Mouse (Mus musculus) left cerebral cortex, postnatal 36 days (tissue): Measurements from ENCODE around the gene Prx. TPM values are rescaled to one million over a fixed set of nuclear protein-coding genes. Genes with fewer than 3 reads are reported as not detected.
A peak's percentile ranks its signal among the peaks of the same experiment; 100 is the strongest.
"Not testable (repeated sequence)": the region's sequence is repeated elsewhere in the genome, so short reads cannot be mapped to it uniquely, and the experiment has no call there.

Source experiments
- DNase-seq, 2 experiments: peaks; one replicate each; pipeline ENCODE4 v3.0.0; 2021 to 2022; ENCODE audit warnings: low spot score in 2 of 2, mixed read lengths in 1 of 2
- intact Hi-C: fragments of 180-260 bp; cut with DNase I; formaldehyde crosslinking; loops from one replicate; pipeline ENCODE4 v1.15.1; 2025
- total RNA-seq, 2 experiments: library from RNA; stranded (reverse); gene quantifications; 2 replicates each; pipeline ENCODE4 v1.2.3; 2021

The Prx gene
- total RNA-seq, 2 experiments from 2014 or later, result 0.25 to 0.48 TPM

DNA sequence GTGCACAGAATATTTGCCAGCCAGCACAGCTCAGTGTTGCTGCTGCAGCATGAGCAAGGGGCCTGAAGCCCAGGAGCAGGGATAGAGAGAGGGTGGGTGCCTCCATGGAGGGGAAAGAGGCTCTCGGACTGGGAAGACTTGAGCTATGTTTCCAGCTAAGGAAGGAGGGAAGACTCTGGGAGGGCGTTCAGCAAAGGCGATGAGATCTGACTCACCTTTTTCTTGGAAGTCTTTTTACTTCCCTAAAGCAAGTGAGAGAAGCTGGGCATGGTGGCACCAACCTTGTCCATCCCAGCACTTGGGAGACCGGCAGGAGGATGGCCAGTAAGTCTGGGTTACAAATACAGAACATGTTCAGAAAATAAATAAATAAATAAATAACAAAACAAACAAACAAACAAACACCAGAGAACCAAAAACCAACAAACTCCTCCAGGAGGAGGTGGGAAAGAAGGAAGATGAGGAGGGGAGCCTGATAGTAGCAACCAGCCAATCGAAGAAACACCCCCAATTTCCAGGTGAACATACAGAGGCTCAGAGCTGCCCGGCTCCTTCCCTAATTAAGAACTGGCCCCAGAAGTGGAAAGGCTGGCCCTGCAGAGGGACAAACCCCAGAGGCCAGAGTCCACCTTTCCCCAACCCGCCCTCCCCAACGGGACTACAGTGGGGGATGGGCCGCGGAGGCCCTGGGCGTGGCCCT, 18.0 kb upstream of the Prx start:
- intact Hi-C loops, result loop anchor here (10.0 kb wide), 1 partner anchor 146 kb away; the partner anchor contains the start of gene Ltbp4
- no peak for DNase-seq

DNA sequence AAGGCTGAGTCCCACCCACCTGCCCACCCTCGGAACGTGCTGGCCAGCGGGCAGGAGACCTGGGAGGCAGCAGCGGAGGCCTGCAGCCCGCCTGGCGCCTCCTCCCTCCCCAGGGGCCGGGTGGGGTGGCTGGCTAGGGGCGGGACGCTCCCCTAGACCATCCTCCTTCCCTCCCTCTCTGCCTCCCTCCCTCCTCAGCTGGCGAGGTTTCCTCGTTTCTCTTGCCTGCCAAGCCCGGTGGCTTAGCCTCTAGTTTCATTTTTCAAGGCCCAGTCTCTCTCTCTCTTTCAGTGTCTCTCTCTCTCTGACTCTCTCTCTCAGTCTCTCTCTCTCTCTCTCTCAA, 17.5 kb upstream of the Prx start:
- DNase-seq, result peak; percentile 67 to 69

DNA sequence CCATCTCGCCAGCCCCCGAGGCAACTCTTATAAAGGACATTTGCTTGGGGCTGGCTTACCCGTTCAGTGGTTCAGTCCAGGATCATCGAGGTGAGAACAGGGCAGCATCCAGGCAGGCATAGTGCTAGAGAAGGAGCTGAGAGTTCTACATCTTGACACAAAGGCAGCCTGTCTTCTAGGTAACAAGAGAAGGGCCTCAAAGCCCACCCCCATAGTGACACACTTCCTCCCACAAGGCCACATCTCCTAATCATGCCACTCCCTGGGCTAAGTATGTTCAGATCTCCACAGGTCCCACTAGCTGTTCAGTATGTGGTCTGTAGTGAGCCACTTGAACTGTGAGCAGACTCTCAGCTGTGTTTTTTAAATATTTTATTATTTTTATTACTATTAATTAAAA, 15.3 kb upstream of the Prx start:
- DNase-seq, result no peak
- intact Hi-C loops, result loop anchor here (10.0 kb wide), 1 partner anchor 149 kb away; the partner anchor contains the start of gene Ltbp4

More for the DNA sequence above, 17.5 kb upstream of the Prx start:
- intact Hi-C loops, result loop anchor here (10.0 kb wide), 1 partner anchor 147 kb away; the partner anchor contains the start of gene Ltbp4

DNA sequence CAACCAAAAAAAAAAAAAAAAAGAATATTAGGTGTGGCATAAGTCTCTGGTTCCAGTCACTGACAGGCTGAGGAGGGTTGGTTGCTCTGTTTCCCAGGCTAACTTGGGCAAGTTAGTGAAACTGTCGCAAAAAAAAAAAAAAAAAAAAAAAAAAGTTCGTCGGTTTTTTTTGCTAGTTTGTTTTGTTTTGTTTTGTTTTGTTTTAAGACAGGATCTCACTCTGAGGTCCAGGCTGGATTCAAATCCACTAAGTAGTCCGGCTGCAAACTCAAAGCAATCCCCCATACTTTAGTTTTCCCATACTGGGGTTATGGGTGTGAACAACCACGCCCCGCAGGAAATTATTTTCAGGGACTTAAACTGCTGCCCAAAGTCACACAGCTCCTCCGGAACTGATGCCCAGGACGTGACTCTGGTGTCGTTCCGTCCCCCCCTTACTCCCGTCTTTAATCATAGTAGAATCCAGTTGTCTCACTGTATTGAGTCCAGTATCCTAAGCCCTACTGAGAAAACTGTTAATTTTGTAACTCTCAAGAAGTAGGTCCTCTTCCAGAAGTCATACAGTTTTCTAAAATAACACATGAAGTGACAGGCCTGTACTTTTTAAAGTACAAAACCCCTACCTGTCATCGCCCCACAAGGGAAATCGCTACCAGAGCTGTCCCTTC, 12.9 kb upstream of the Prx start:
- intact Hi-C loops, result loop anchor here (2.0 to 10.0 kb wide), 2 partner anchors 39 to 151 kb away; partner anchors contain the start of genes Blvrb, Ltbp4 and Sptbn4
- peak in 1 of 2 experiments; percentile 8 for DNase-seq

DNA sequence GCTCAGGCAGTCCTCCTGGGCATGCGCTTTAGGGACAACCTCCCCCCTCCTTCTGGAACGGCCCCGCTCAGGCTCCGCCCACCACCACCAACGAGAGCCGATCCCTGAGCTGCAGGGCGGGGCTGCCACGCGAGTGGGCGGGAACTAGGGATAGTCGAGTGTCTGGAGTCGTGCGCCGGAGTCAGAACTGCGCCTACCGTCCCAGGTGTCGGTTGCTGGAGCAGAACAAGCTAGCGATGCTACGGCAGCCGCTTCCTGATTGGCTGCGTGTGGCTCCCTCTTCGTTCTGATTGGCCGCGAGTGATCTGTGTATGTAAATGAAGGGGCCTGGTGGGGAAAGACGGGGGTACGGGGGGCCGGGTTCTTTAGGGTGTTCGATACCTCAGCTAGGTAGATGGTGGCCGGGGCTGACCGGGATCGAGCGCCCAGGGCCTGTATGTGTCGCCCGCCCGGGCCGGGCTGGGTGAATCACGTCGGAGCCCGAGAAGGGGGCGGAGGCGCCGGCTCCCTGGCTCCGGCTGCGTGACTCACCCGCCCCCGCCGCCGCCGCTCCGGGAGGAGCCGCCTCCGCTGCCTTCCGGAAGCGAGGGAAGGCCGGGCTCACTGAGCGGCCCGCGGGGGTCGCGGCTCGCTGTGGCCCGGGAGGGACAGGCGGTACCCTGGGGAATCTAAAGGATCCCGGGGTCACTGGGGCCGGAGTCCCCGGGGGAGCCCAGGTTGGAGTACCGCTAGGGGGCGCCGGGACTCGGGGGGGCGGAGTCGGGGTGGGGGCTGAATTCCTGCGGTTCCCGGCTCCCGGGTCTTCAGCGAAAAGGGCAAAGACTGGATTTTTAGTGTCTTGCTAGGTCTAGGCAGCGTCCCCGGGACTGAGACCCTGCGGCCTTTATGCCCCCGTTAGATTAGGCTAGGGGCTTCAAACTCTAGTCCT, 12.1 kb upstream of the Prx start, which contains the start of gene Sertad1:
Gene Sertad1 (plus strand): TSS at position 141 of the 928 bp plus-strand sequence.
- intact Hi-C loops, result loop anchor here (2.0 to 10.0 kb wide), 2 partner anchors 40 to 152 kb away; partner anchors contain the start of genes Blvrb, Ltbp4 and Sptbn4
- DNase-seq, result peak; percentile 100

DNA sequence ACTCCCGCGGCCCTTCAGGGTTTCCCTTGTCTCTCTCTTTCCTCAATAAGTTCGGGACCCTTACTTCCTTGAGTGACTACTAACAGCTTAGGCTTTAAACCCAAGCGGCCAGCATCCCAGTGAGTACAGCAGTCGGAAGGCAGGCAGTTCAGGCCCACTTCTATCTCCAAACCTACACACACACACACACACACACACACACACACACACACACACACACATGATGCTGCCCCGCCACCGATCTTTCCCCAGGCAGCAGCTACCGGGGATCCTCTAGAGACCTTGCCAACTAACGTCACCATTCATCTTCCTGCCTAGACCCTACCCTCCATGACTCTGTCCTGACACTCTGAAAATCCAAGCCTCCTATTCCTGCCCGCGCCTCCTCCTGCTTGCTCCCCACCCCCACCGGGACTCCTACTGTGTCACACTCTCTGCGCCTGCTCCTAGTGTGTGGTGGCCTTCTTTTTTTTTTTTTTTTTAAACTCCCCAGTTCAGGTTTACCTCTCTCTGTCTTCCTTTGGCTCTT, 11.3 kb upstream of the Prx start:
- intact Hi-C loops, result loop anchor here (2.0 to 10.0 kb wide), 2 partner anchors 41 to 153 kb away; partner anchors contain the start of genes Blvrb, Ltbp4 and Sptbn4
- peak; percentile 59 to 64 for DNase-seq

DNA sequence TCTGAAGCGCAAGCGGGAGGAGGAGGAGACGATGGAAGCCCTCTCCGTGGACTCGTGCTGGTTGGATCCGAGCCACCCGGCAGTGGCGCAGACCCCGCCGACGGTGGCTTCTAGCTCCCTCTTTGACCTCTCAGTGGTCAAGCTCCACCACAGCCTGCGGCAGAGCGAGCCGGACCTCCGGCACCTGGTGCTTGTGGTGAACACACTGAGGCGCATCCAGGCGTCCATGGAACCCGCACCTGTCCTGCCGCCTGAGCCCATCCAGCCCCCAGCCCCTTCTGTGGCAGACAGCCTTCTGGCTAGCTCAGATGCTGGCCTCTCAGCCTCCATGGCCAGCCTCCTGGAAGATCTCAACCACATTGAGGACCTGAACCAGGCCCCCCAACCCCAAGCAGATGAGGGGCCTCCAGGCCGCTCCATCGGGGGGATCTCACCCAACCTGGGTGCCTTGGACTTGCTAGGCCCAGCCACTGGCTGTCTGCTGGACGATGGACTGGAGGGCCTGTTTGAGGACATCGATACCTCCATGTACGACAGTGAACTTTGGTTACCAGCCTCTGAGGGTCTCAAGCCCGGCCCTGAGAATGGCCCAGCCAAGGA, 9.8 kb upstream of the Prx start:
- no peak for DNase-seq
- intact Hi-C loops, result loop anchor here (10.0 kb wide), 1 partner anchor 155 kb away; the partner anchor contains the start of gene Ltbp4

DNA sequence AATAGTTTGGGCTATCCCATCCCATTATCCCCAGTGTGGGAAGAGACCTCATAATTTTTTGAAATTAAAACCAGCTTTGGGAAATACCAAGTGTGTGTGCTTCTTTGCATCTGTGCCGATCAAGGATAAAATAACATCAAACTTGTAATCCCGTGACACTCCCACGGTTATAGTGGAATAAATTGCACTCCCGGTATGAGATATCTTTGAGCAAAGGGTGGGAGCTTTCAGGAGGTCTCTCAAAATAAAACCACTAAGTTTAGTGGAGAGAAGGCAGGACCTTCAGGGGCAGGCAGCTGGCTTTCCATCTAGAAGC, 8.9 kb upstream of the Prx start:
- intact Hi-C loops, result no loop called here
- DNase-seq, result no peak

DNA sequence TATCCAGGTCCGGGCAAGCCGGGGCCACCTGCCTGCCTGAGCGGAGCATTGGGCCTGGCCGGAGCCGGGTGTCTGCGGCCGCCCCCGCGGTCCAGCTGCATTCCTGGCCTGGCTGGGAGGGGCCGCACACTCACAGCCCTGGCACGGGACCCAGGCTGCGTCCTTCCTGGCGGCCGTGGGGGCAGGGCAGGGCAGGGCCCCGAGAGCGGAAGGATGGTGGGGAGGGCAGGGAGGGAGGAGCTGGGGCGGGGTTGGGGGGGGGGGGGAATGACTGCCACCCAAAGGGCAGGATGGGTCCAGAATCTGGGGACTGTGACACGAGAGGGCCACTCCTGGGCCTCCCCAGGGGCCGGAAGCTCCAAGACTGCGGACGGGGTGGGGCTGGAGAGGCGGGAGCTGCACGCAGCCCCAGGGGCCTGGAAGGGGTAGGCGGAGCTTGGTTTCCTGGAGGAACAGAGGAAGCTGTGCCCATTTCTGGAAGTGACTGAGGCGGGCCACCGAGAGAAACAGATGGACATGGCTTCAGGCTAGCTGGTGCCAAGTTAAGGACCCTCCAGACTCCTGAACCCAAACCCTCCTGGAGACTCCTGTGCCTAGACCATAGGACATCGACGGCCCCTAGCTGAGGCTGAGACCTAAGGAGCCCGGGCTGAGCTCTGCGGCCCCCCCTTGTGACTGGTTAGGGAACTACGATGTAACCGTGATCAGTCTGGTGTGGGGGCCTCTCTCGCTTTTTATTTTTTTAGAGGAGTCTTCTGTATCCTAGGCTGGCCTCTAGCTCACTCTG, 8.4 kb upstream of the Prx start:
- peak; percentile 83 to 86 for DNase-seq
- intact Hi-C loops, result no loop called here

- DNase-seq, result no peak
- intact Hi-C loops, result no loop called here
Observed at GRCm38 (mm10) chr7:27491856-27492255, 7.3 kb upstream of the Prx start.

DNA sequence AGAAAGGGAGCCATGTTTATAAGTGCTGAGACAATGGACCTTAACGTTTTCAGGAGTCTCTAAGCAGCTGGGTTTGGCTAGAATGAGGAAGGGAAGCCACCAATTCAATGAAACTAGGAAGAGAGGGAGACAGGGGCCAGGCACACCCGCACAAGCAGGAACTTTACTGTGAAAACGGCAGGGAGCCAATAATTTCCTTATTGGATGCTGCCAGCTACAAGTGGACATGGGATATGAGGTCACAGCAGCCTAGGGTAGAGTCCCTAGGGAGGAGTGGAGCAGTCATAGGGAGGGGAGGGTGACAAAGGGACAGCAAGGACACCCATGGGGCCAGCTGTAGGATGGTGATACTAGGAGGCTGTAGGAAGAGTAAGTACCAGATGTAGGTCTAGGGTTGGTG, 6.1 kb upstream of the Prx start:
- no peak for DNase-seq
- intact Hi-C loops, result no loop called here

- intact Hi-C loops, result no loop called here
- no peak for DNase-seq
Observed at GRCm38 (mm10) chr7:27493450-27493849, 5.7 kb upstream of the Prx start.

GRCm38 (mm10) chr7:27494659-27495367, 4.3 kb upstream of the Prx start:
- intact Hi-C loops, DNase-seq: not testable (repeated sequence)

GRCm38 (mm10) chr7:27501620-27502019, 2.5 kb downstream of the Prx start:
- intact Hi-C loops, result no loop called here
- DNase-seq, result no peak

DNA sequence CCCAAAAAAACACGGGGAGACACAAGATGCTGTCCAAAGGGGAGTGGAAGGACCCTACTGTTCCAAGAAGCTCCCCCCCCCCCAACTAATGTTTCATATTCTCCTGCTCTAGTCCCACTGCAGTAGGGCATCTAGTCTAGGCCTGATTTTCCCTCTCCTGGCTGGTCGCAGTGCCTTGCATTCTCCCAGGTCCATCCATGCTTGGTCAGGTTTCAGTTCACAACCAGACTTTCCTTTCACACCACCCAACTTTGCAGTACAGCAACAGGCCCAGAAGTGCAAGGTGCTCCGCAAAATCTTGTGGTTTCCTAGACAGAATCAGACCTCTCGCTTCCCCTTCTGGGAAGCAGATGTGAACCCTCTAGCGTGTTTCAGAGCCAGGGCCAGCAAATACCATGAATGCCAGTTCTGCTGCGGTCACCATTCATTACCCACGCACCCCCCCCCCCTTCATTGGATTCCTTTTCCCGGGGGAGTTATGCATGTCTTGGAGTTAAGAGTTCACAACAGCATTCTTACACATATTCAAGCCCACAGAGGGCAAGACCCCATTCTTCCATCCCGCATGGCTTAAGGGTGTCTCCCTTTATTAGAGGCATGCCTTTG, 7.7 kb downstream of the Prx start:
- DNase-seq, result no peak
- intact Hi-C loops, result no loop called here

DNA sequence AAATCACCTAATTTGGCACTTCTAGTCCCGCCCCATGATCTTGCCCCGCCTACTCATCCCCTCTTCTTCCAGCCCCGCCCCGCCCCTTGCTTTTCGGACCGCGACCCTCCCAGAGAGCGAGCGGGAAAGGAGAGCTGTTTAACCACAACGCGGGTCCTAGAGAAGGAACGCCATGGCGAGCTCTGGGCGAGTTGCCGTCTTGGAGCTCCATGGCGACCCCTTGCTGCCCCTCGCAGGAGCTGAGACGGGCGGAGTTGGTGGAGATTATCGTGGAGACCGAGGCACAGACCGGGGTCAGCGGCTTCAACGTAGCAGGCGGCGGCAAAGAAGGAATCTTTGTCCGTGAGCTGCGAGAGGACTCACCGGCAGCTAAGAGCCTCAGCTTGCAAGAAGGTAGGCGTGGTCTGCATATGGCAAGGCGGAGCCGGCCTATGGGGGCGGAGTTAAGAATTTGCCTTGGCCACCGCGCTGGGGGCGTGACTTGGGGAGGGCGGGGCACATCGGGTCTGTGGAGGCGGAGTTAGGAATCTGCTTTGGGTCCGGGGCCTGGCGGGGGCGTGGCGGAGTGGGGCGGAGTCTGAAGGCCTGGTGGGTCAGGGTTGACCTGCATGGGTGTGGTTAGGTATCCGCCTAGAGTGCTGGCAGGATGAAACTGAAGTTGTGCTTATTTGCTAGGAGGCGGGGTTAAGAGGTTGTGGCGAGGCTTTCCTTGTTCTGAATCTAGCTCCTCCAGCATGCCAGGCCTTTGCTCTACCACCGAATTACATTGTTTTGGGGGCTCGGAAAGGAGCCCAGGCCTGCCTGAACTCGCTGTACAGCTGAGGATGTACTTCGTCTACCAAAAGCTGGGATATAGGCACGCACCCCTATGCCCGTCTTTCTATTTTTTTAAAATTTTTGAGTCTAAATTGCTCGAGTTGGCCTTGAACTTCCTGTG, 8.9 kb downstream of the Prx start:
- intact Hi-C loops, result loop anchor here (1.0 kb wide), 1 partner anchor 35 kb away; the partner anchor contains the start of gene Sertad3
- DNase-seq, result peak; percentile 86 to 88
